ENCODE assay signal across 7 mouse cellular contexts in genomic region chr3:89280606-89281511, GRCm38 (mm10). TPM values are rescaled to one million over a fixed set of nuclear protein-coding genes. Genes with fewer than 3 reads are reported as not detected.
DNase-seq lines count a peak whose midpoint lies in the region; ATAC-seq and TF ChIP-seq lines count a peak whose summit lies in the region.

Gene Efna1, minus strand, starts transcription at chr3:89281142.

- TF ChIP-seq EP300 in CH12.LX (IDR thresholded peaks at IDR 0.05; ENCODE audit: low read length), result no peak

- in situ Hi-C loops in CH12.LX (cut with MboI; ENCODE audit: low pct_ligation_motif_present, low pct_unique_long_range_greater_than_20kb, low sequenced_read_pairs), result no loop called here

- peaks cover 20 to 38% of the 10 kb centered on the region in 2 experiments for H3K4me1 ChIP-seq in CH12.LX (ENCODE audit: control insufficient read depth in 1 of 2, insufficient read depth in 2 of 2)
- peaks cover 46% of the 10 kb centered on the region for H3K4me1 ChIP-seq in embryonic facial prominence, embryonic 12.5 days
- peaks cover 28% of the 10 kb centered on the region for H3K4me1 ChIP-seq in heart, embryonic 16.5 days (ENCODE audit: control insufficient read depth, insufficient read depth, low read length)

- no peak for TF ChIP-seq POLR2A in CH12.LX (IDR thresholded peaks at IDR 0.05; ENCODE audit: low read depth, low read length)

- H3K9ac ChIP-seq in CH12.LX (ENCODE audit: insufficient read depth, low read depth), result peak within 1 kb of the TSS; percentile 66; the same call in 1 of the 2 replicates
- peak within 1 kb of the TSS; percentile 65 for H3K9ac ChIP-seq in embryonic facial prominence, embryonic 12.5 days
- peak within 1 kb of the TSS; percentile 83 for H3K9ac ChIP-seq in heart, embryonic 16.5 days (ENCODE audit: low read length)

- no peaks in the 10 kb centered on the region for H3K9me3 ChIP-seq in CH12.LX (replicated peaks; ENCODE audit: low read length)
- H3K9me3 ChIP-seq in embryonic facial prominence, embryonic 12.5 days, result no peaks in the 10 kb centered on the region
- no peaks in the 10 kb centered on the region for H3K9me3 ChIP-seq in heart, embryonic 16.5 days (replicated peaks; ENCODE audit: control insufficient read depth, low read length)

- H3K4me2 ChIP-seq in CH12.LX (ENCODE audit: insufficient read depth, low read depth, poor library complexity, severe bottlenecking), result peak within 1 kb of the TSS; percentile 68
- H3K4me2 ChIP-seq in embryonic facial prominence, embryonic 12.5 days (replicated peaks), result peak within 1 kb of the TSS; percentile 93
- peak within 1 kb of the TSS; percentile 98 for H3K4me2 ChIP-seq in heart, embryonic 16.5 days (ENCODE audit: low read depth, low read length)

- TF ChIP-seq RAD21 in CH12.LX (IDR thresholded peaks at IDR 0.05; ENCODE audit: low read depth, low read length), result no peak

- WGBS in embryonic facial prominence, embryonic 12.5 days, result under 1% methylated on average over 52 of the region's 52 CpGs
- WGBS in heart, embryonic 16.5 days, result under 1% methylated on average over 52 of the region's 52 CpGs

- no peaks in the 10 kb centered on the region for H3K36me3 ChIP-seq in CH12.LX (replicated peaks in 1 of 2; ENCODE audit: control insufficient read depth in 1 of 2, insufficient read depth in 1 of 2, low read length in 1 of 2)
- H3K36me3 ChIP-seq in embryonic facial prominence, embryonic 12.5 days, result no peaks in the 10 kb centered on the region
- peaks cover 1% of the 10 kb centered on the region for H3K36me3 ChIP-seq in heart, embryonic 16.5 days (ENCODE audit: control insufficient read depth, insufficient read depth)

- H3K79me2 ChIP-seq in CH12.LX (replicated peaks; ENCODE audit: control insufficient read depth, extremely low read depth, insufficient read depth, poor library complexity, severe bottlenecking), result no peaks in the 10 kb centered on the region

- no peak for ATAC-seq in embryonic facial prominence, embryonic 12.5 days (ENCODE audit: insufficient number of reproducible peaks, insufficient read depth, low FRiP score, low TSS enrichment)
- ATAC-seq in heart, embryonic 16.5 days (replicated peaks; ENCODE audit: extremely low read depth, insufficient read depth, low FRiP score), result peak; percentile 19; the same call in 1 of the 2 replicates

- peaks cover 7% of the 10 kb centered on the region for H3K27me3 ChIP-seq in CH12.LX (replicated peaks)
- peaks cover 19% of the 10 kb centered on the region for H3K27me3 ChIP-seq in embryonic facial prominence, embryonic 12.5 days
- H3K27me3 ChIP-seq in heart, embryonic 16.5 days (ENCODE audit: control insufficient read depth, insufficient read depth, low read length), result peaks cover 2% of the 10 kb centered on the region; the same call in 1 of the 2 replicates

- no peak for DNase-seq in CH12.LX (ENCODE audit: extremely low read depth)
- peak; percentile 34 to 55 for DNase-seq in adrenal gland, adult 18-20 months (ENCODE audit: low spot score in 2 of 2)
- DNase-seq in kidney, postnatal 14 days, result peak; percentile 88
- DNase-seq in lung, postnatal 10 days, result peak; percentile 87
- peak; percentile 69 for DNase-seq in retina, postnatal 1 day

- no peak within 1 kb of the TSS for H3K4me3 ChIP-seq in CH12.LX (replicated peaks in 1 of 3; ENCODE audit: low read depth in 2 of 3, low read length in 2 of 3, poor library complexity in 1 of 3)
- peak within 1 kb of the TSS; percentile 51 for H3K4me3 ChIP-seq in embryonic facial prominence, embryonic 12.5 days
- H3K4me3 ChIP-seq in heart, embryonic 16.5 days (ENCODE audit: low read length), result peak within 1 kb of the TSS; percentile 69

- dilution Hi-C loops in CH12.LX (cut with MboI; ENCODE audit: extremely low pct_ligation_motif_present, extremely low pct_unique_long_range_greater_than_20kb, low sequenced_read_pairs), result no loop called here

- no peak within 1 kb of the TSS for H3K27ac ChIP-seq in CH12.LX (ENCODE audit: insufficient read depth, low read depth)
- peak within 1 kb of the TSS; percentile 84 for H3K27ac ChIP-seq in embryonic facial prominence, embryonic 12.5 days
- H3K27ac ChIP-seq in heart, embryonic 16.5 days (ENCODE audit: low read length), result peak within 1 kb of the TSS; percentile 91

- no peak for TF ChIP-seq CTCF in CH12.LX (conservative IDR thresholded peaks at IDR 0.05 in 1 of 2, IDR thresholded peaks at IDR 0.05 in 1 of 2; ENCODE audit: low read depth in 2 of 2, low read length in 2 of 2)

TF ChIP-seq in CH12.LX, 34 proteins besides CTCF, POLR2A, EP300 and RAD21:
- TF ChIP-seq CHD2 (IDR thresholded peaks at IDR 0.05; ENCODE audit: low read length), result no peak
- no peak for TF ChIP-seq ZC3H11A (IDR thresholded peaks at IDR 0.05; ENCODE audit: low read depth, low read length)

RNA-seq across cellular contexts. Expression of gene Efna1, which starts in this region (rescaled TPM):
- total RNA-seq in CH12.LX (2012; rRNA removed), result 0.59 and 0.93 TPM in 2 replicates
- 0.62 and 0.70 TPM in 2 replicates for total RNA-seq in CH12.LX (2014; rRNA removed)
- polyA plus RNA-seq in CH12.LX (2012; ENCODE audit: insufficient read length, low read depth), result 0.71 and 0.80 TPM in 2 replicates
- 10 to 100 TPM; 12.2 to 12.6 TPM for total RNA-seq in adrenal gland, adult 18-20 months (2021)
- 32.6 and 36.1 TPM in 2 replicates for polyA plus RNA-seq in embryonic facial prominence, embryonic 12.5 days (2016; fragmentation: Nextera tagmentation; extraction: Ambion mirVana)
- 34.4 and 45.5 TPM in 2 replicates for polyA plus RNA-seq in heart, embryonic 16.5 days (2015; fragmentation: Nextera tagmentation; extraction: Ambion mirVana)

Comparison
In these comparisons a context has a peak if more than half of its experiments do, and no peak if none do; other contexts are left out.
1. RNA of gene Efna1 (total RNA-seq): 12.2 to 12.6 TPM in adrenal gland, adult 18-20 months; 0.59 to 0.93 TPM in CH12.LX; every median in the first group is over 4 times any median in the second.
2. RNA of gene Efna1 (polyA plus RNA-seq): 34.4 to 45.5 TPM in heart, embryonic 16.5 days and 32.6 to 36.1 TPM in embryonic facial prominence, embryonic 12.5 days; 0.71 to 0.80 TPM in CH12.LX; every median in the first group is over 10 times any median in the second.
3. H3K4me3 ChIP-seq: peak in embryonic facial prominence, embryonic 12.5 days (single experiment) and heart, embryonic 16.5 days (single experiment); none in CH12.LX (0 of 3).
4. Peak in every context shown above with its lines, with median percentiles within 50 percentile points of each other: H3K4me2 ChIP-seq and H3K9ac ChIP-seq.